Mouse (Mus musculus): Measurements from ENCODE around the gene Fam222b.
"Not testable (repeated sequence)": the region's sequence is repeated elsewhere in the genome, so short reads cannot be mapped to it uniquely, and the experiment has no call there.

Fam222b gene

GRCm38 (mm10) chr11:78094504-78095143, at the start of gene Fam222b:
Gene Fam222b, plus strand, starts transcription at chr11:78094660.
- DNase-seq (ENCODE audit: extremely low spot score, low spot score): peak; percentile 93

GRCm38 (mm10) chr11:78044758-78045251, 49.7 kb upstream of the Fam222b start:
- DNase-seq (ENCODE audit: extremely low spot score, low spot score): no peak

- DNase-seq (ENCODE audit: extremely low spot score, low spot score): not testable (repeated sequence)
Observed at GRCm38 (mm10) chr11:78048637-78049036, 45.8 kb upstream of the Fam222b start.

DNA sequence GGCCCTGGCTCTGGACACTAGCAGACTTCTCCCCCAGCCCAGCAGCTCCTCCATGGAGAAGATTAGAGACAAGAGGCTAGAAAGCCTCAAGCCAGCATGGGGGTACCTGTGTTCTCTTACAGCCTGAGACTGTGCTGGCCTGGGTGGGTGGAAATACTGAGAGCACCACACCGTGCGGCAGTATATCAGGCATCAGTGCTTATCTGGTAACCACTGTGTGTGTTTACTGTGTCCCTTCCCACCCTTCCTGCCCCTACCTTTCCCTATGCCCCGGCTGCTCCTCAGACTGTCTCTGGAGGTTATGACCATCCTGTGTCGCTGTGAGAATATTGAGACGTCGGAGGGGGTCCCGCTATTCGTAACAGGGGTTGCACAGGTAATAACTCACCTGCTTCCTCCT, 41.4 kb upstream of the Fam222b start:
- DNase-seq (ENCODE audit: extremely low spot score, low spot score): no peak

- DNase-seq (ENCODE audit: extremely low spot score, low spot score): no peak
Observed at GRCm38 (mm10) chr11:78056946-78057345, 37.5 kb upstream of the Fam222b start.

DNA sequence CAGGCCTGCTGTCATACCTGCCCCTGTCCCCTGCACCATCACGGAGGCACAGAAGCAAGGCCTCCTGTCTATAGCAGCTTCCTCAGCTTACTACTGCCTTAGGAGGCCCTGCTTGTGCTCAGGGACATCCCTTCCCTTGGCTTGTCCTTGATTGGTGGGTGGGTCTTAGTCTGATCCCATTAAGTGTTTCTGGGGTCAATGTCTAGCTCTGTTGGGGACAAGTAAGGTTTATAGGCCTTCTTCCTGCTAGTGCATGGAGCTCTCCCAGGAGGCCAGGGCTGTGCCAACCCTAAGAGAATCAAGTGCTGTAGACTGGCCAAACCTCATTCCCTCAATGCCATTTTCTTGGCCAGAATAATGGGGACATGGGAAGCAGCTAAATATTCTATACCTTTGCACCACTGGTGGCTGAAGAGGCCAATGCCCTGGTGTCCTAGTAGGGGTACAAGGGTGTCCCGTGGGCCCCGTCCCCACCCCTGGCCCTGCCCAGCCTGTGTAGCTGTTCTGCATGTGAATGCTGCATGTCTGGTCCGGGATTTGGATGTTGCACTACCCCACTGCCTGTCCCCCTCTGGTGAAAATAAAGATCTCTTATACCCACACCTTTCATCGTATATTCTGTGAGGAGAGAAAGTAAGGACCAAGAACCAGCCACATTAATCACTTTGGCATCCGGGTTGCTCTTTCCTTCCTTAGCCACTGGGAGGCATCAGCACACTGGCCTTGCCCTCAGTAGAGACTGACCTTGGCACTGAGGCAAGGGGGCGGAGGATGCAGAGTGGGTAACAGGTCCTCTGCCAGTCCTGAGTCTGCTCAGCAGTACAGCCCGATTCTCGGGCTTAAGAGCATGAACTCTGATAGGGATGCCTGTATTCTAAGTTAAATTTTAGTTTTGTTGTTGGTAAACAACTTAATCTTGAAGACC, 34.4 kb upstream of the Fam222b start:
- DNase-seq (ENCODE audit: extremely low spot score, low spot score): peak; percentile 28

DNA sequence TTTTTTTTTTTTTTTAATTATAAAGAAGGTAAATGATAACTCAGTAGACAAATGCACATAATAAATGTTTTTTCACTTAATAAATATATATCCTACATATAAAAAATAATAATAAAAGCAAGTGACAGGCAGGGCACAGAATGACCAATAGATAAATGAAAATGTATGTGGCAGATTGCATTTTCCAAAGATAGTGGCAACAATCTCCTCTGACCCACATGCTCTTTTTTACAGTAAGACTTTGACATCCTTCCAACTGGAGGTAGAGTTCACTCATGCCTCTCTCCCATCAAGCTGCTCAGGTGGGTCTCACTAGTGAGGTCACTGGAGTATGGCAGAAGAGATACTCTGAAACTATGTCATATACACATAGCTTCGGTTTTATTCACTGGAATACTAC, 31.9 kb upstream of the Fam222b start:
- no peak for DNase-seq (ENCODE audit: extremely low spot score, low spot score)

GRCm38 (mm10) chr11:78065906-78066305, 28.6 kb upstream of the Fam222b start:
- DNase-seq (ENCODE audit: extremely low spot score, low spot score): no peak

GRCm38 (mm10) chr11:78066641-78067040, 27.8 kb upstream of the Fam222b start:
- DNase-seq (ENCODE audit: extremely low spot score, low spot score): no peak

- no peak for DNase-seq (ENCODE audit: extremely low spot score, low spot score)
Observed at GRCm38 (mm10) chr11:78067566-78067965, 26.9 kb upstream of the Fam222b start.

DNA sequence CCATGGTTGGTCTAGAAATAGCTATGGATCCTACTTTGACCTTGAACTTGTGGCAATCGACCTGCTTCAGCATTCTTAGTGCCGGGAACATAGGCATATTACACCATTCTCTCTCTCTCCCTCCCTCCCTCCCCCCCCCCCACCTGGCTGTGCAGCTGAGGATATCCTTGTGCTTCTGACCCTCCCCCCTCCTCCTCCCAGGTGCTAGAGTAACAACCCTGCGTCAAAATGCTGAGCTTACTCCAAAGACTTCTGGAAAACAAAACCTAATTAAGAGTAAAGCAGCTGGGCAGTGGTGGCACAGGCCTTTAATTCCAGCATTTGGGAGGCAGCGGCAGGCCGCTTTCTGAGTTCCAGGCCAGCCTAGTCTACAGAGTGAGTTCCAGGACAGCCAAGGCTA, 25.3 kb upstream of the Fam222b start:
- DNase-seq (ENCODE audit: extremely low spot score, low spot score): no peak

DNA sequence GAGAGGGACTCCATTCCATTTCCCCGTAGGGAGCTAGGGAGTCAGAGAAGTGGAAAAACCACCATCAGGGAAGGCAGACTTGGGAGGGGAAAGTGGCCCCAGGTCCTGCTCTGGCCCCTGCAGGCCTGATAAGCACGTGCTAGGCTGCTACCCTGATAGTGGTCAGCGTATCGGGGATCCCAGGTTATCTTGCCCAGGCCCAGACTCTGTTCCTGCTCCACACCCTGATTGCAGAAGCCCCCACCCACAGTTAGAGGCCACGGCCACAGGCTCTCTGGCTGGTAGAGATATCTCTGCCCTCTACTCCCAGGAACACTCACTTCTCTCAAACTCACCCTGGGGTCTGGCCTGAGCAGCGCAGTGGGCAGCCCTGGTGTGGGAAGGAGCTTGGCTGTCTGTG, 24.8 kb upstream of the Fam222b start:
- DNase-seq (ENCODE audit: extremely low spot score, low spot score): no peak

DNA sequence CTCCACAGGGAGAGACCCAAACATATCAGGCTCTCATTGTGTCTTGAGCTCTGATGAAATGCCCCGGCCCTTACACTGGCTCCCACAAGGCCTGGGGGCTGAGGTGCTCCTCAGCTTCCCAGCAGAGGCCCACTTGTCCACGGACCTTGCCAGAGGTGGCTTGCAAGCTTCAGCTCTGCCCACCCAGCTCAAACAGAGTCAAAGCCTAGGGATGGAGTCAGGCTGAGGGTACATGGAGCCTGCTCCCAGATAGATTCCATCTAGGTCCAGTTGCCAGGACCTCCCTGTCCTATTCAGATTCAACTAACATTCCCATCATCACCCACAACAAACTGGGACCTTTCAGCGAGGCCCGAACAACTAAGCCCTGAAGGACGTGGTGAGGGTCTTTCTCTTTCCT, 22.5 kb upstream of the Fam222b start:
- no peak for DNase-seq (ENCODE audit: extremely low spot score, low spot score)

DNA sequence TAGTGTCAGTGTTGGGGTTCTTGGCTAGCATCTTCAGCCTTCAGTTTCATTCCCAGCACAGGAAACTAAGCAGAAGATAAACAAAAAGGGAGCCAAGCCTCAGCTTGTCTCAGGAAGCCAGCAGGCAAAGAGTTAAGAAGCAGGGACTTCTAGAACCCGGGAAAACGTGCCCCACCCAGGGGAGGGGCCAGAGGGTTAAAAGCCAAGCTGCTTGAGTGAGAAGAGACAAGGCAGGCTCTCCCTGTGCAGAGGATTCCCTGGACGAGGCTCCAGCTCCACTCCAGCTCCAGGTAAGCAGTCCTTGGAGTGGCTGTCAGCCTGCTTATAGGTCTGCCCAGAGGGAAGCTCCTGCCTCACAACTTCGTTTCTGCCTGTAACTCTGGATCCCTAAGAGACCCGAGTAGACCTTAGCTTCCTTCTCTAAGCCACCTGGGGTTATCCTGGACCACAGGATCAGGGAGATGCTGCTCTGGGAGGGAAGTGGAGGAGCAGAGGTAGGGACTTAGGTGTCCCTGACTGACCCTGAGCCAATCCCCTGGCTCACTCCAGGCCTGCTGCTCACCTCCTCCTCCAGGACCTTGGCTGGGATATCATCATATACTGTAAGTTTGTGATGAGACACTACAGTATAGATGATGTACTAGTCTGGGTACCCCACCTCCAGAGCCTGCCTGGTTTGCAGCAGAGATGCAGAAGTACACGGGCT, 21.9 kb upstream of the Fam222b start:
- no peak for DNase-seq (ENCODE audit: extremely low spot score, low spot score)

GRCm38 (mm10) chr11:78073577-78074276, 20.7 kb upstream of the Fam222b start:
- DNase-seq (ENCODE audit: extremely low spot score, low spot score): no peak

GRCm38 (mm10) chr11:78074277-78074652, 20.2 kb upstream of the Fam222b start:
- DNase-seq (ENCODE audit: extremely low spot score, low spot score): no peak

DNA sequence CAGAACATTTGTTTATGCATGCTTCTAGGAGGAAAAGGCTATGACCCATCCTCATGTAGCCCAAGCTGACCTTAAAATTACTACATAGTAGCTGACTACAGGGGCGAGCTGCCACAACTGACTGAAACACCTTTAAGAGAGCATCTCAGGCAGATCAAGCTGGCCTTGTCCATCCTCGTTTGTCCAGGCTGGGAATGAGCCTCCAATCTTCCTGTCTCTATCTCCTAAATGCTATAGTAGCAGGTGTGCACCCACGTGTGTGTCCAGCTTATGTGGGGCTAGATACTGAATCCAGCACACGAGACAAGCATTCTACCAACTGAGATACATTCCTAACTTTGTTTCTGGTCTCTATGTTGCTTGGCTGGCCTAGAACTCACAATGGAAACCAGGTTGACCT, 19.8 kb upstream of the Fam222b start:
- no peak for DNase-seq (ENCODE audit: extremely low spot score, low spot score)

DNA sequence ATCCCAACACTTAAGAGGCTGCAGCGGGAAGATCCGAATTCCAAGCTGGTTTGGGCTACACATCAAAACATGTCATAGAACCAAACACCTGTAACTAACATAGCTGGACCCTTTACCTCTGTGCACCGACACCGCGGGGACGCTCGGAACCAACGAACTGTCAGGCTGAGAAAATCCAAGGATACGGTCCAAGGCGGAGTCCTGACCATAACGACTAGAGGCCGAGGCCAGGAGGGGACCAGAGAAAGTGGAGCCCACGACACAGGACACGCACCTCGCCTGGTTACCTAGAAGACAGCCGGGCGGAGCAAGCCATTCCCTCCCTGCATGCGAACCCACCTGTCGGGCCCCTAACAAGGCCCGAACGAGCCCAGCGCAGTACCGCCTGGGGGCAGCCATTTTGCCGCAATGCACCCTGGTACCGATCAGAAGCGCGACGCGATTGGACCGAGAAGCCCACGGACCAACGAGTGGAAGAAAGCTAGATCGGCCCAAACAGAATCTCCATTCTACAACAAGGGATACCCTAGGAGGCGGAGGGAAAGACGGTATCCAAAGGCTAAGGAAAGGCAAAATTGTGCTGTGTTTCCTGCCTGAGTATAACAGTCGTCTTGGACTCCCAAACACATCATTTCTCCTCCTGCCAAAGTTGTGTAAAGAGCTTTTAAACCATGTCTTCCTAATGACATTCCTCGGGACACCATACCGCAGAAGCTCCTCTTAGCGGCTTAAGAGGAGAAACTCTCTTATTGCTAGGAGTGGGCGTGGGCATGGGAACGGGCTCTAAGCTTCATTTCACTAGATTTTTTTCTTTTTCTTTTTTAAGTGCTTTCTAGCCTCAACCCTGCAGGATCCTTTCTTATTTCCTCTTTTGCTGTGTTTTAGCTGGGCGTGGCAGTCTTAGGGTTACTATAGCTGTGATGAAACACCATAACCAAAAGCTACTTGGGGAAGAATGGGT, 14.2 kb upstream of the Fam222b start, which contains the start of gene Eral1:
Gene Eral1, minus strand, starts transcription at position 423 of the 961 bp plus-strand sequence.
- DNase-seq (ENCODE audit: extremely low spot score, low spot score): peak; percentile 81

GRCm38 (mm10) chr11:78083595-78083994, 10.9 kb upstream of the Fam222b start:
- no peak for DNase-seq (ENCODE audit: extremely low spot score, low spot score)

DNA sequence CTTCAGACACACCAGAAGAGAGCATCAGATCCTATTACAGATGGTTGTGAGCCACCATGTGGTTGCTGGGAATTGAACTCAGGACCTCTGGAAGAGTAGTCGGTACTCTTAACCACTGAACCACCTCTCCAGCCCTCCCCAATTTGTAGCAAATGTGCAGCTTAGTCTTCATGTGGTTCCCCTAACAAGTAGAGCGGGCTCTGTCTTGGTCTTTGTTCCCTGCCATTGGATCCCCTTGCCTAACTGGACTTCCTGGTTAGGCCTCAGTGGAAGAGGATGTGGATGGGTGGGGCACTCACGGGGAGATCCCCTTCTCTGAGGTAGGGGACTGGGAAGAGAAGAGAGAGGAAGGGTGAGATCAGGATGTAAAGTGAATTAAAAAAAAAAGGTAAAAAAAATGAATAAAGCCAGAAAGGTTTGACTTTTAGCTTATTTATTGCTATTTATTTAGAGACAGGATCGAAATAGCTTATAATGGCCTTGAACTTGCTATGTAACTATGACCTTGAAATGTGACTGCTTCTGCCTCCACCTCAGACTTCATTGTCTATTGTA, 7.5 kb upstream of the Fam222b start:
- DNase-seq (ENCODE audit: extremely low spot score, low spot score): no peak

Measured in neural tube, embryonic 10.5 days (tissue).